Mouse (Mus musculus): Measurements from ENCODE around the gene Tns3.

The Tns3 gene

GRCm38 (mm10) chr11:8513359-8514253 lies 150.7 kb downstream of the Tns3 start:
- DNase-seq, result no peak

GRCm38 (mm10) chr11:8510294-8510693 lies 154.0 kb downstream of the Tns3 start:
- no peak for DNase-seq

- DNase-seq, result no peak
Observed at GRCm38 (mm10) chr11:8509614-8510013, 154.7 kb downstream of the Tns3 start.

DNA sequence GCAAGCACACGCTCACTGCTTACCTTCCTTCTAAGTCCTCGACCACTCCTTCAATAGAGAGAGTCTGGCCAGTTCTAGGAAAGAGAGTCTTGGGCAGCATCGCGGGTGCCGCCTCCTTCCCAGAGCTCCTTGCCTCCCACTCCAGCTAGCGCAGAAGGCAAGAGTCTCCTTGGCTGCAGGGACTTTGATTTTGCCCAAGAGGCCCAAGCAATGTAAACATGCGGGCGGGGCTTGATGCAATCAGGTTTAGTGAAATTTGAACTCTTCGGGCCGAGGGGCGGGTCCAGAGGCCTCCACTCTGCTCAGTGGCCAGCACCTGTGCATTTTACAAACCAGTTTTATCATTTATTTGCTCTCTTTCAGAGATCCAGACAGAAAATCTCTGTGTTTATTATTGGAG lies 160.6 kb downstream of the Tns3 start:
- no peak for DNase-seq

DNA sequence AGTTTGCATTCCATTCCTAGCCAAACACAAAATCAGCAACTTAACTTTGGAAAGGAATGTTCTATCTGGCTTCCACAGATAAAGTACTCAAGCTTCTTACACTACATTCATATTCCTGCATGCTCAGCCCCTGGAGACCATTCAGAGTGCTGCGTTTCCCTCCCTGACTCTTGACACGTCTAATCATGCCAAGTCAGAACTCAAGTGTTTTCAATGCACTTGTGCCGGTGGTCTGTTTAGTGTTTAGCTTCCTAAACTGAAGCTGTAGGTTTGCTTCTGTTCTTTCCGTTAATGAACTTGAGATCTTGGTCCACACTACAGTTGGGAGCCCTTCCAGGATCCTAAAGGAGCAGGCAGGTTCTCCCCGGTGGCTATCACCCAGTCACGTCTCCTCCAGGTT lies 163.5 kb downstream of the Tns3 start:
- no peak for DNase-seq

DNA sequence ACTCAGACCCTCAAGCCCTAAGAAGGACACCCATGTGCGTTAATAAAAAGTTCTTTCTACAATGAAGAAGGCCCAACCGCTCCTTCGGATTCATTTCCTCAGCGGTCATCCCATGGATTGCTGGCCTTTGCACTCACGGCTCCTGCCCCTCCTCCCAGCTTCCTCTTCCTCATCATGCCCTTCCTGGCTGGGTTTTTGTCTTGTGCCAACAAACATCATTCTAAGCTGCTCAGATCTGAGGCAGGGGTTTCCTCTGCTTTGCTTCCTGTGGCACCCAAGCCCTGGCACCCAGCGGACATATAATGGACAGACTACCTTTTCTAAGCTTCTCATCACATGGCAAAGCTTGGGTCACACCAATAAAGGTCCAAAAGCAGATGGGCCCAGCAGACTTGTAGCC lies 167.2 kb downstream of the Tns3 start:
- DNase-seq, result no peak

GRCm38 (mm10) chr11:8496686-8497085 lies 167.6 kb downstream of the Tns3 start:
- DNase-seq, result no peak

DNA sequence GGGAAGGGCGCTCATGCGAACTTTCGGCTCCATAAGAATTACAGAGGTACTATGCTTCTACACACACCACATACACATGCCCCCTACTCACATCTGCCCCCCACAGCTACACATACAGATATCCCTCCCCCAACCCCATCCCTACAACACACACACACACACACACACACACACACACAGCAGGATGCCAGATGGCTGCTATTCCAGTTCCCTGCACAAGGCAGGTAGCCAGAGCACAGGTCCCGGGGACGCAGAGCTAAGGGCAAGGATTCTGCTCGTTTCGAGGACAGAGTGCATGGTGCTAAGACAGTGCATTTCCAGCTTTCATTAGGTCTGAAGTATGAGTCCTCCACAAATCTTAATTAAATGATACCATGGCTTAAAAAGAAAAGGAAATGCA lies 168.5 kb downstream of the Tns3 start:
- no peak for DNase-seq

GRCm38 (mm10) chr11:8495036-8495435 lies 169.3 kb downstream of the Tns3 start:
- DNase-seq, result no peak

DNA sequence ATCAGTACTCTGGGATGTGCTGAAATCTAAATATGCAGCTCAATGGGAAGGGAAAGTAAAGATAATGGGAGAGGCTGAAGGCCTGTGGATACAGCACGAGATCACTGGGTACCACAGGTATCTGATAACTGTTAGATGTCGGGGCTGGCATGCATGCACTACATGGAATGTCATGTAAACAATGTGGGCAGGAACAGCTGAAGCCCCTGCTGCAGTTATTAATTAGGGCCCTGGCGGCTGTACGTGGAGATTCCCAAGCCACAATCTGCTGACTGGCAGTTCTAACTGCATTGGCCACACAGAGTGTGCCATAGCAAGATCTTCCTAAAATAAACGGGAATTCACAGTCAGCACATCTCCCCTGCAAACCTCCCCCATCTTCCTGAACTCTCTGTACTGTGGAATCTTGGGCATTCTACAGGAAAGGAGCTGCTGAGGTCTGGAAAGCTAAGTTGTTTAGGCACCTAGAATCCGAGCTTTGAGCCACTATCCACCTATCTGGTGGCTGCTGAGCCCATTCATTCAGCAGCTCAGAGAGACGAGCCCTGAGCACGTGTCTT lies 170.3 kb downstream of the Tns3 start:
- DNase-seq, result no peak

DNA sequence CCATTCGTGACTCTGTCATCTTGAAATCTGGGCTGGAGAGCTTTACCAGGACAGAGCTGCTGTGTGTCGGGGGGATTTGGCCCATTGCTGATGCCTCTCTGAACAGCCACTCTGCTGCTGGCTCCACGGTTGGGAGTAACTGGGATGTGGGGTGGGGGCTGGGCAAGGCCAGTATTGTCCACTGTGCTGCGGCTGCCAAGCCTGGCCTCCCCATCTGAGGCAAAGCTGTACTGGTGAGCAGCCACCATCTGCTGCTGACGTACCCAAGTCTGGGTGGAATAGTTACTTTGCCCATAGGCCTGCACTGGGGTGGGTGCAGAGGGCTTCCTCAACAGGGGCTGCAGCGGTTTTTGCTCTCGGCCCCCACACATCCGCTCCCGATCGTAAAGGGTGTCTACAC lies 172.0 kb downstream of the Tns3 start:
- DNase-seq, result no peak

- no peak for DNase-seq
Observed at GRCm38 (mm10) chr11:8488248-8488647, 176.1 kb downstream of the Tns3 start.

- DNase-seq, result no peak
Observed at GRCm38 (mm10) chr11:8486552-8486951, 177.8 kb downstream of the Tns3 start.

GRCm38 (mm10) chr11:8484538-8484937 lies 179.8 kb downstream of the Tns3 start:
- no peak for DNase-seq

GRCm38 (mm10) chr11:8482721-8483120 lies 181.6 kb downstream of the Tns3 start:
- DNase-seq, result no peak

GRCm38 (mm10) chr11:8481962-8482361 lies 182.4 kb downstream of the Tns3 start:
- no peak for DNase-seq

DNA sequence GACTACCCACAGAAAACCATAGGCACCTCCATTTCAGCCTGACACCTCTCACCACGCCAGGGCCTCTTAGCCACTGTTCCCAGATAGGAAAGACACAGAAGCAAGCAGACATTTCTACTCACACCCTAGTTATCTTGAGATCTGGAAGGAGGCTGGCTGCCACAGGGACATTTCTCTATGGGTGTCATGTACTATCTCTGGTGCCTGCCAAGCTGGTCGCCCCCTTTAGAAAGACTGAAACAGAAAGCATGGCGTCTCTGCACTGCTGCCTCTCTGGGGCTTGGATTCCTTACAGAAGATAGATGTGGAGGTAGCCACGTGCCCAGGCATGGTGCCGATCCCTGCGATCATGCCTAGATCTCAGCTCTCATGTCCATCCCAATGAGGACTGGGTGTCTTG lies 182.8 kb downstream of the Tns3 start:
- no peak for DNase-seq

- DNase-seq, result no peak
Observed at GRCm38 (mm10) chr11:8479858-8480257, 184.5 kb downstream of the Tns3 start.

DNA sequence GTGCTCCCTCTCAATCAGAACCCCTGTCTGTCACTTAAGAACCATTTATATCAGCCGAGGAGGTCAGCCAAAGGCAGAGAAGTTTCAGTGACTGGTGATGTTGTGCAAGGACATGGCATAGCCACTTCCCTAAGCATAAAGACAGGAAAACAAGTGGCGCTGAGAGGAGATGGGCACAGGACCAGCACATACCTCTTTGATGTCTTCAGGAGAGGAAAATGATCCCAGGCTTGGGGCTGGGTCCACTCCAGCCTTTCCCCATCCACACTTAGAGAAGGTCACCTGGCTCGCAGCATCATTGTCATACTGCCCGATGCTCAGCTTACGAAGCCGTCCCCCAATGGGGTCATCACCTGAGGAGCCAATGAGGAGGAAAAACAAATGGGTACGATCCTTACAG lies 185.0 kb downstream of the Tns3 start:
- DNase-seq, result no peak

DNA sequence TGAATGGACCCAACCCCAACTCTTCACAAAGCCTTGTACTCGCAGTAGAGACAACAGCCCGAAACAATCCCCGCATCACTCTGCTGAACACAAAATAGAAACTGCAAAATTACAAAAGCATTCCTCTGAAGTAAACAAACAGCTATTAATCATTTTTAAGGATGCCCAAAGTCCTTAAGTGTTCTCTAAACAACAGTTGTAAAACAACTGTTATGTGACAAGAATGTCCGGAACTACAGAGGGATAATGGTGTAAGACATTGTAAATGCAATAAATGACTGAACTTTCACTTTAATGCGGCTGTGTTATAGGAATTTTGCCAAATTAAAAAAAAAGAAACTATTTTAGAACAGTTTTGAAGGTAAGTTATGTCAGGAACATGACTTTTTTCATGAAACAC lies 190.7 kb downstream of the Tns3 start:
- no peak for DNase-seq

DNA sequence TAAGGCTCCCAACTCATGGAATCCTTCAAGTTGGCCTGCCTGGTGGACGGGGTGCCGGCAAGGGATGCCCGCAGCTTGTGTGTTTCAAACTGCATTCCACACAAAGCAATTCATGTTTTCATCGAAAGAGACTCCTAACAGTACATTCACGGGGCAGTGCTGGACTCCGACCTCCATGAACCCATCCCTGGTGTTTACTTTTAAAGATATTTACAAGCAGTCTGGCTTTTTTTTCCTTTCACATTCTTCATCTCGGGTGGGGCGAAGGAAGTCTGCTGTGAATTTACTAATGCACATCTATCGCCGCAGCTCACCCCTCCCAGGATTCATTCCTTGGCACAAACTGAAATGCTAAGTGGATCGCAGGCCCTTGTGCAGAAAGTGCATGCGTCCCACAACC lies 191.9 kb downstream of the Tns3 start:
- DNase-seq, result no peak

DNA sequence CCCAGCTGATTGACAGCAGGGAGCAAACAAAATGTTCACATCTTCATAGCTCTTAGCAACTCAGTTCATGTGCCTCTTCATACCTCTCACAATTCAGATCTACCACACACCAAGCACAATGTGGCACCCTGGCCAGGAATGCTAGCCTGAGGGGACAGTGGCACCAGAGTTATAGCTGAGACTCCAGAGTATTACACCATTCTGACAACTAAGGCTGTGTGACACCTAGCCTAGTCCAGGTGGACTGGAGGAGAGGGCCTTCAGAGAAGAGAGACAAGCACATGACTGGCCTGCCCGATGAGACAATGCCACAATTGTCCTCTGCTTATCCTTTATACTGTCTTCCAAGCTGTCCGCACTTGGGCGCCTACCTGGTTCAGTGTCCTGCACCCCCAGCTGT lies 192.8 kb downstream of the Tns3 start:
- DNase-seq, result no peak

DNA sequence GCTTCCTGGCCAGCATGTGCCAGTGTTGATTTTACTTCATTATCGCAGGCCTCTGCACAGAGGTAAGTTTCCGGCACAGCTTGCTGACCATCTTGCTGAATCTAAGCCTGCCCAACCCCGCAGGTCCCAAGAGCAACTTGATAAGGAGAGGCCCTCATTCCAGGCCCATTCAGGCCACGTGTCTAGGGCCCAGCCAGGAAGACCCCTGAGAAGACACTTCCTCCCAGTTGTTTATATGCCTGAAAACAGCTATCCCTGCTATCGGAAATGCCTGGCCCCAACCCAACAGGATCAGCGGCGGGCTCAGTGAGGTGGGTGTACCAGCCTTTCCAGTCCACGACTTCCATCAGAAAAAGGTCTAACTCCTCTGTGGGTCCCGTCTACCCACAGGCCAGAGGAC lies 194.8 kb downstream of the Tns3 start:
- no peak for DNase-seq

DNA sequence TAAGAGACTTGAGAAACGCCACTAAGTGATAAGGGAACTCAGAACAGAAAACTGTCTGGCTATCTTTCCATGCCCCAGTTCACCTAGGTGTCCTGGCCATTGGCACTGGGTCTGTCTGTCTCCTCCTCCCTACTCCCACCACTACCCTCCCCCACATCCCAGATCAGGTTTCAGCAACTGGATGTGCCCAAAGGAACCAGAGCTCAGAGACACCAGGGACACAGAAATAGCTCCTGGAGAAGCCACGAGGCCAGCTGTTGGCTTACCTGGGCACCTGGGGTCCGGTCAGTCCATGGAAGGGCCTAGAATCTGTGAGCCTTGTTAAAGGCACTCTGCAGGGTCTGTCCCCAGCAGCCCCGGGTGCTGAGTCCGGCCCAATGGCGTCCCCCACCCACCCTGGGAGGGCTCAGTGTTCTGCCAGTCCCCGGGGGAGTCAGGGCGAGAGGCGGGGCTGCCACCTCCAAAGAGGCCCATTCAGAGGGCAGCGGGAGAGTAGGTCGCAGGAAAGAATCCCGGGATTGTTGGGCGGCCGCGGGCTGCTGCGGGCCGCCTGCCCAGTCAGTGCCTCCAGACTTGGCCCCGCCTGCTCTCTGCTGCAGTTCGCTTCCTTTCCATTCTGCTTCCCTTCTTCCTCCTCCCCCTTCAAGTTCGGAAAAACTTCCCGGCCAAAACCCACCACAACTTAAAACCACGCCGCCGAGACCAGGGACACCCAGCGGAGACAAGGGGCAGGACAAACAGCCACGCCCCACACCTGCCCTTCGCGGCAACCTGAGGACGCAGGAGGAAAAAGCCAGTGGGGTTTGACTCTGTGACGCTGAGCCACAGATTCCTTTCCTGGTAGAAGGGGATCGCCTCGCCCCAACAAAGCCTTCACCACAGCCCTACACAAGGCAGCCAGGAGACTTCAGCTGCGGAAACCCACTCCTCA lies 195.9 kb downstream of the Tns3 start:
- DNase-seq, result peak; percentile 40
